Mouse (Mus musculus) testis, adult 2 months (tissue): ENCODE measurements around the gene Slc26a10.
A peak's percentile ranks its signal among the peaks of the same experiment; 100 is the strongest.

ENCODE experiments used
- CTCF ChIP-seq: fragments of 200-500 bp; IDR thresholded peaks from 2 replicates; pipeline ENCODE4 v1.5.1; 2012; ENCODE audit warnings: low read depth, mild to moderate bottlenecking, inconsistent platforms, low read length, moderate library complexity; ENCODE audit not compliant: control insufficient read depth, insufficient read depth, insufficient replicate concordance
- POLR2A ChIP-seq: fragments of 200-500 bp; IDR thresholded peaks from 2 replicates; pipeline ENCODE4 v1.6.1; 2012; ENCODE audit warnings: low read depth, mild to moderate bottlenecking, inconsistent platforms, low read length, moderate library complexity; ENCODE audit not compliant: control insufficient read depth

DNA sequence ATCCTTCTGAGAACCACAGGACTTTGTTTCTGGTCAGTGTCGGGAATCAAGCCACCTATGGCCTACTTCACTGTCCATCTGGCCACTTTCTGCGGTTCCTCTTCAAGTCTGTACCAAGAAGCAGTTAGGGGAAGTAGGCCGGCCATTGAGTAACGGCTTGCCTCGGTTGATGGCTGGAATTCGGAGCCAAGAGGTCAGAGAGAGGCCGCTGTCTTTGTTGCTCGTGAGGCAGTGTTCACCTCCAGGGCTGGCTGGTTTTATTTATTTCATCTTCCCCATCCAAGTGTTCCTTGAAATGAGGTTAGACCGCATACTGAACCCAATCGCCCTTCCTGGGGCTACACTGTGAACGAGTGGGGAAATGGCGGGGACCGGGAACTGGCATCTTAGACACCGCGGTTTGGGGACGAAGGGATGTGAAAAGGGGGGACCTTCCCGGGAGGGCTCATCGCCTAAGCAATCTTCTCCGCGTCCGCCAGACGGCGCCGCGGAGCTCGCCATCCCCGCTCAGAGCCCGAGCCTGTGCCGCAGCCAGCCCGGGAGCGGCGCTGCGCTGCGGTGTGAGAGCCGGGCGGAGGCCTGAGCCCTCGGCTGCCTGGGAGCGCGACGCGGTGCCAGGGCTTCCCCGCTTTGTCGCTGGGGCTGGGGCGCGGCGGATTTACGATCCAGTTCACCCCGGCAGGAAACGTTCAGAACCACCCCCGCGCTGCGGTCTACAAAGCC lies 15.7 kb downstream of the Slc26a10 start, which contains the start of gene B4galnt1:
- peak; percentile 71 for TF ChIP-seq CTCF
- TF ChIP-seq POLR2A, result no peak
